Comparison of ENCODE assay signal across 20 mouse cellular contexts in the genomic region with DNA sequence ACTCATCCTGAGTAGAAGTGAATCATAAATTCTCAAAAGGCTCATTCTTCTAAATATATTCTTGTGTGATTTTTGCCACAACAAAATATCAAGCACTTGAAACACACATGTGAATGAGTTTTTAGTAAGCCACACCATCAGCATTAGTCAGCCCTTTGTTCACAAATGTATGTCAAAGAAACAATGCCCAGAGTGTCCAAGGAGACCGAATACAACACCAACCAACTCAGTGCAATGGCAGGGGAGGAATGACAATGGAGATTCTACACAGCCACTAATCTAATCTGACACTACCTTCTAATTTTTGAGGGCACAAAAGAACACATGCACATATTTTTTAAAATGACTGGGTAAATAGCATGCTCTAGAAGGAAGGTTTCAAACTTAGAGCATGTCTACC. TPM values are rescaled to one million over a fixed set of nuclear protein-coding genes. Genes with fewer than 3 reads are reported as not detected.
DNase-seq lines count a peak whose midpoint lies in the region; TF ChIP-seq lines count a peak whose summit lies in the region.
"Had no signal": no experiment of that assay in that cellular context is flagged by ENCODE, and none has a peak within 500 bp of the region (broad histone marks: within the 10 kb centered on the region; RNA-seq: fewer than 3 reads in every experiment).

No protein-coding gene starts in this region.

- H3K27ac ChIP-seq in cerebellum, adult 2 months (ENCODE audit: insufficient read depth, low read length), result no peak overlapping the region
- H3K27ac ChIP-seq in embryonic facial prominence, embryonic 10.5 days (replicated peaks), result no peak overlapping the region
- no peak overlapping the region for H3K27ac ChIP-seq in thymus, adult 2 months (ENCODE audit: control insufficient read depth, insufficient read depth, low read length)

- no peak for TF ChIP-seq CTCF in cerebellum, adult 2 months (IDR thresholded peaks at IDR 0.05; ENCODE audit: borderline replicate concordance, insufficient read depth, low read depth, low read length)
- no peak for TF ChIP-seq CTCF in thymus, adult 2 months (IDR thresholded peaks at IDR 0.05; ENCODE audit: borderline replicate concordance, control insufficient read depth, extremely low read depth, insufficient read depth, low read length, poor library complexity)

- 64% methylated on average over 1 of the region's 1 CpGs for WGBS in cerebellum, adult 2 months
- WGBS in embryonic facial prominence, embryonic 10.5 days, result 84% methylated on average over 1 of the region's 1 CpGs
- 79% methylated on average over 1 of the region's 1 CpGs for WGBS in thymus, adult 2 months

- no peaks in the 10 kb centered on the region for H3K27me3 ChIP-seq in cerebellum, adult 2 months (ENCODE audit: control insufficient read depth, insufficient read depth, low read length)
- no peaks in the 10 kb centered on the region for H3K27me3 ChIP-seq in embryonic facial prominence, embryonic 10.5 days (replicated peaks; ENCODE audit: low read depth, poor library complexity, severe bottlenecking)
- no peaks in the 10 kb centered on the region for H3K27me3 ChIP-seq in thymus, adult 2 months (ENCODE audit: control insufficient read depth, insufficient read depth, low read length)

- TF ChIP-seq POLR2A in cerebellum, adult 2 months (IDR thresholded peaks at IDR 0.05; ENCODE audit: borderline replicate concordance, insufficient read depth, low read length), result no peak
- no peak for TF ChIP-seq POLR2A in thymus, adult 2 months (IDR thresholded peaks at IDR 0.05; ENCODE audit: control insufficient read depth, extremely low read depth, insufficient read depth, low read length, poor library complexity)

- H3K9me3 ChIP-seq in embryonic facial prominence, embryonic 10.5 days, result no peaks in the 10 kb centered on the region
- H3K9me3 ChIP-seq: G1E had no signal

- no peaks in the 10 kb centered on the region for H3K4me1 ChIP-seq in cerebellum, adult 2 months (ENCODE audit: control insufficient read depth, insufficient read depth, low read length)
- H3K4me1 ChIP-seq in embryonic facial prominence, embryonic 10.5 days, result no peaks in the 10 kb centered on the region
- H3K4me1 ChIP-seq in thymus, adult 2 months (replicated peaks; ENCODE audit: control insufficient read depth, insufficient read depth, low read length), result no peaks in the 10 kb centered on the region

- H3K4me3 ChIP-seq in cerebellum, adult 2 months (replicated peaks; ENCODE audit: insufficient read depth, low read depth, low read length), result no peak overlapping the region
- no peak overlapping the region for H3K4me3 ChIP-seq in embryonic facial prominence, embryonic 10.5 days
- no peak overlapping the region for H3K4me3 ChIP-seq in thymus, adult 2 months (ENCODE audit: control insufficient read depth, insufficient read depth, low read length)

- H3K36me3 ChIP-seq in embryonic facial prominence, embryonic 10.5 days (replicated peaks), result no peaks in the 10 kb centered on the region
- H3K36me3 ChIP-seq in thymus, adult 2 months (ENCODE audit: control insufficient read depth, insufficient read depth, low read length), result no peaks in the 10 kb centered on the region
- H3K36me3 ChIP-seq: G1E had no signal

- peak; percentile 22 for DNase-seq in Muller cell, postnatal 12 days (ENCODE audit: inconsistent ontology term)
- peak; percentile 51 for DNase-seq in retina, embryonic 14.5 days (ENCODE audit: low spot score)
- peak; percentile 64 for DNase-seq in retina, postnatal 1 day
- no peak for DNase-seq in cerebellum, adult 2 months
- DNase-seq in embryonic facial prominence, embryonic 10.5 days (ENCODE audit: low spot score), result no peak
- DNase-seq in thymus, adult 2 months, result no peak
- DNase-seq: adrenal gland, adult 2 months; adrenal gland, adult 8-10 months; adrenal gland, postnatal 10 days; adrenal gland, postnatal 14 days; adrenal gland, postnatal 25 days; adrenal gland, postnatal 36 days; B cell, adult 2 months; cerebellum, adult 11 months; cerebellum, adult 11-12 months; cerebellum, adult 18-20 months; cerebellum, adult 8-10 months had no signal

RNA-seq across cellular contexts. Expression of gene Ism1, which starts 51.5 kb away (rescaled TPM):
- 2.0 and 2.1 TPM in 2 replicates for polyA plus RNA-seq in cerebellum, adult 2 months (2012; rRNA removed)
- polyA plus RNA-seq in embryonic facial prominence, embryonic 10.5 days (2016; fragmentation: Nextera tagmentation; extraction: Ambion mirVana), result 0.79 and 0.98 TPM in 2 replicates
- polyA plus RNA-seq in thymus, adult 2 months (2012; rRNA removed), result 0.36 and 0.42 TPM in 2 replicates
- polyA plus RNA-seq: activated CD4-positive, CD25-positive, alpha-beta regulatory T cell, adult 4 months; G1E; Patski had no signal

Comparison
In these comparisons a context has a peak if more than half of its experiments do, and no peak if none do; other contexts are left out.
1. DNase-seq: peak in Muller cell, postnatal 12 days (single experiment), retina, embryonic 14.5 days (single experiment) and retina, postnatal 1 day (single experiment); none in cerebellum, adult 2 months (0 of 2), embryonic facial prominence, embryonic 10.5 days (single experiment) and thymus, adult 2 months (single experiment).